Mouse (Mus musculus) kidney, postnatal 0 days (tissue): ENCODE measurements around the gene Olfr507. TPM values are rescaled to one million over a fixed set of nuclear protein-coding genes. Genes with fewer than 3 reads are reported as not detected.

Experiments used
- ATAC-seq: fragments of 200-750 bp; cut with Nextera tagmentation; replicated peaks from 2 replicates; pipeline ENCODE4 v1.8.0; 2017; ENCODE audit warnings: low read depth, moderate number of reproducible peaks, moderate TSS enrichment, moderate library complexity; ENCODE audit not compliant: low FRiP score
- DNase-seq: peaks from one replicate; pipeline ENCODE4 v3.0.0-alpha.2; 2016; ENCODE audit warnings: low spot score
- H3K27ac ChIP-seq: fragments of 300-500 bp; sonication (generic); 2 replicates; pipeline ENCODE4 v1.5.1; 2014; ENCODE audit warnings: mild to moderate bottlenecking
- H3K27me3 ChIP-seq: fragments of 300-500 bp; sonication (generic); 2 replicates; pipeline ENCODE4 v1.6.1; 2014; ENCODE audit warnings: low read length, mixed read lengths; ENCODE audit not compliant: insufficient read depth
- H3K36me3 ChIP-seq: fragments of 300-500 bp; sonication (generic); 2 replicates; pipeline ENCODE4 v1.6.1; 2014; ENCODE audit warnings: low read length, mixed read lengths; ENCODE audit not compliant: insufficient read depth
- H3K4me1 ChIP-seq: fragments of 300-500 bp; sonication (generic); replicated peaks from 2 replicates; pipeline ENCODE4 v1.6.1; 2014; ENCODE audit warnings: antibody characterized with exemption, low read length, mixed read lengths; ENCODE audit not compliant: insufficient read depth
- H3K4me2 ChIP-seq: fragments of 300-500 bp; sonication (generic); 2 replicates; pipeline ENCODE4 v1.6.1; 2014; ENCODE audit warnings: mild to moderate bottlenecking, low read length, moderate library complexity, mixed read lengths
- H3K4me3 ChIP-seq: fragments of 300-500 bp; sonication (generic); replicated peaks from 2 replicates; pipeline ENCODE4 v1.5.1; 2014; ENCODE audit warnings: low read depth, low read length
- H3K9ac ChIP-seq: fragments of 300-500 bp; sonication (generic); 2 replicates; pipeline ENCODE4 v1.6.1; 2014; ENCODE audit warnings: low read depth, low read length
- H3K9me3 ChIP-seq: fragments of 300-500 bp; sonication (generic); replicated peaks from 2 replicates; pipeline ENCODE4 v1.6.1; 2016; ENCODE audit warnings: low read length, inconsistent platforms, mixed read lengths
- CTCF ChIP-seq: IDR thresholded peaks from 2 replicates; pipeline ENCODE4 v1.5.1; 2016; ENCODE audit warnings: antibody characterized with exemption, low read depth, mild to moderate bottlenecking, moderate library complexity
- WGBS: fragments of 180-500 bp; shearing (Covaris S2); extraction: QIAGEN DNeasy Blood & Tissue Kit; methylation state at CpG from one replicate; pipeline ENCODE4 v1.1.7; 2014; 5-methylcytosine and 5-hydroxymethylcytosine counted together
- polyA plus RNA-seq: library from polyadenylated mRNA; unstranded; fragments of >200 nt; fragmentation: Nextera tagmentation; extraction: Ambion mirVana; gene quantifications from 2 replicates; pipeline ENCODE4 v1.2.1, GENCODE M21; 2015

Olfr507 gene
- polyA plus RNA-seq, 1 experiment from 2014 or later: not detected

DNA sequence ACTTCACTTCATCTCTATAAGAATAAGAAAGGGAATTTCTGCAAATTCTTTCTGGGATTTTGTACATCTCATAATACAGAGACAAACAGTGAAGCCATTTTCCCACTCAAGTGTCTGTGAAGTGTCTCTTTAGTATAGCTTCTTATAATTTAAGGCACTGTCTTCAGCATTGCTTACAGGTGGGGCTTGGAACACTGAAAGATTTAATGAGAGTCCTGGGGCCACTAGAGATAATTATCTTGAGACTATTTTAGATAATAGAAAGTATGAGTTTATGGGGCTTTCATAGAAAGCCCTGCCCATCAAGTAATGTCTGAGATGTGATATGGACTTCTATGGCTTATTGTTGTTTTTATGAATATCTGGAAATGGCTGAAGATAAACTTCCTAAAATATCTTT is 30.2 kb downstream of the Olfr507 start, which contains the start of gene Olfr509:
Gene Olfr509, minus strand, starts transcription at position 101 of the 400 bp plus-strand sequence.
- no peak within 1 kb of the TSS for H3K4me2 ChIP-seq
- no peaks in the 10 kb centered on the region for H3K4me1 ChIP-seq
- no peaks in the 10 kb centered on the region for H3K36me3 ChIP-seq
- no peak within 1 kb of the TSS for H3K4me3 ChIP-seq
- H3K27ac ChIP-seq: no peak within 1 kb of the TSS
- H3K27me3 ChIP-seq: no peaks in the 10 kb centered on the region
- no peak for TF ChIP-seq CTCF
- no peaks in the 10 kb centered on the region for H3K9me3 ChIP-seq
- H3K9ac ChIP-seq: no peak within 1 kb of the TSS
- DNase-seq (no peak), ATAC-seq (no peak)

GRCm38 (mm10) chr7:108662419-108662818 is 40.8 kb downstream of the Olfr507 start:
- 88% methylated on average over 3 of the region's 3 CpGs for WGBS
- no peak overlapping the region for H3K9ac ChIP-seq

GRCm38 (mm10) chr7:108666118-108666517 is 44.5 kb downstream of the Olfr507 start, which contains the start of gene Olfr510:
Gene Olfr510 (plus strand): TSS chr7:108666418.
- no peak within 1 kb of the TSS for H3K27ac ChIP-seq
- H3K4me3 ChIP-seq: no peak within 1 kb of the TSS
- no peaks in the 10 kb centered on the region for H3K36me3 ChIP-seq
- 86% methylated on average over 1 of the region's 1 CpGs for WGBS
- H3K9me3 ChIP-seq: no peaks in the 10 kb centered on the region
- H3K9ac ChIP-seq: no peak within 1 kb of the TSS
- H3K27me3 ChIP-seq: no peaks in the 10 kb centered on the region
- ATAC-seq (no peak), DNase-seq (no peak)
- TF ChIP-seq CTCF: no peak
- H3K4me1 ChIP-seq: no peaks in the 10 kb centered on the region
- H3K4me2 ChIP-seq: no peak within 1 kb of the TSS

More at GRCm38 (mm10) chr7:108662419-108662818, 40.8 kb downstream of the Olfr507 start:
- Histone ChIP-seq H3K4me3 (no peak overlapping the region), H3K27me3 (no peaks in the 10 kb centered on the region), H3K9me3 (no peaks in the 10 kb centered on the region), H3K4me1 (no peaks in the 10 kb centered on the region), H3K27ac (no peak overlapping the region), H3K36me3 (no peaks in the 10 kb centered on the region), H3K4me2 (no peak overlapping the region)
- TF ChIP-seq CTCF: no peak
- no peak for ATAC-seq
- no peak for DNase-seq

DNA sequence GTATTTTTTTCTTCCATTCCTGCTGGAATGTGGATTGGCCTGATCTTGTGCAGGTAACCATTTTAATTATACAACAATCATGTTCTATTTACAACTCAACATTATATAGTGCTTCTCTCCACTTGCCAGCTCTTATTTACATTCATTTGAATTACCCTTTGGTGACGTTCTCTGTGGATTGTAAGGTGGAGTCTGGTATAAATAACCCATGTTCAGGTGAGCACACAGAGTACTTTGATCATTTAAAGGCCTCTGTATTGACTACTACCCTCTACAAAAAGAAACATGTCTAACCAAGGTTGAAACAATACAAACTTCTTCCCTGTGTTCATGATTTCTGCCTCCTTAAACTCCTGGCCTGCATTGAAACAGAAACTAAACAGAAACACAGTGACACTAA is 49.4 kb downstream of the Olfr507 start:
- no peak overlapping the region for H3K4me3 ChIP-seq
- H3K36me3 ChIP-seq: no peaks in the 10 kb centered on the region
- no peaks in the 10 kb centered on the region for H3K9me3 ChIP-seq
- no peak for TF ChIP-seq CTCF
- H3K27me3 ChIP-seq: no peaks in the 10 kb centered on the region
- H3K9ac ChIP-seq: no peak overlapping the region
- no peak overlapping the region for H3K4me2 ChIP-seq
- no peak for ATAC-seq
- WGBS: 63% methylated on average over 1 of the region's 1 CpGs
- no peak for DNase-seq
- no peak overlapping the region for H3K27ac ChIP-seq
- no peaks in the 10 kb centered on the region for H3K4me1 ChIP-seq

Other genes starting within 250 kb of the Olfr507 start
- gene Olfr495, start 228.6 kb upstream of the Olfr507 start, polyA plus RNA-seq: not detected in 2 replicates
- gene Olfr497, start 201.4 kb upstream of the Olfr507 start, polyA plus RNA-seq: not detected in 2 replicates
- gene Olfr498, start 156.5 kb upstream of the Olfr507 start, polyA plus RNA-seq: not detected in 2 replicates
- gene Olfr502, start 96.7 kb upstream of the Olfr507 start, polyA plus RNA-seq: not detected in 2 replicates
- gene Olfr503, start 77.3 kb upstream of the Olfr507 start, polyA plus RNA-seq: not detected in 2 replicates
- not detected in 2 replicates for gene Olfr504, start 56.0 kb upstream of the Olfr507 start, polyA plus RNA-seq
- not detected in 2 replicates for gene Olfr506, start 11.0 kb upstream of the Olfr507 start, polyA plus RNA-seq
- not detected in 2 replicates for gene Olfr508, start 8.2 kb downstream of the Olfr507 start, polyA plus RNA-seq
- not detected in 2 replicates for gene Olfr509, start 30.1 kb downstream of the Olfr507 start, polyA plus RNA-seq
- not detected in 2 replicates for gene Olfr510, start 44.6 kb downstream of the Olfr507 start, polyA plus RNA-seq
- gene Olfr512, start 91.5 kb downstream of the Olfr507 start, polyA plus RNA-seq: not detected in 2 replicates
- gene Olfr513, start 129.2 kb downstream of the Olfr507 start, polyA plus RNA-seq: not detected in 2 replicates
- gene Olfr514, start 204.2 kb downstream of the Olfr507 start, polyA plus RNA-seq: not detected in 2 replicates
- gene Olfr516, start 228.7 kb downstream of the Olfr507 start, polyA plus RNA-seq: not detected in 2 replicates